Mouse (Mus musculus) stomach, postnatal 0 days (tissue): ENCODE results near the gene Fes.

Experiments used
- CTCF ChIP-seq: IDR thresholded peaks from 2 replicates; pipeline ENCODE4 v1.5.1; 2016; ENCODE audit warnings: antibody characterized with exemption, low read depth, mild to moderate bottlenecking, moderate library complexity
- EP300 ChIP-seq: optimal IDR thresholded peaks from 2 replicates; pipeline ENCODE3; 2016; ENCODE audit warnings: antibody characterized with exemption

DNA sequence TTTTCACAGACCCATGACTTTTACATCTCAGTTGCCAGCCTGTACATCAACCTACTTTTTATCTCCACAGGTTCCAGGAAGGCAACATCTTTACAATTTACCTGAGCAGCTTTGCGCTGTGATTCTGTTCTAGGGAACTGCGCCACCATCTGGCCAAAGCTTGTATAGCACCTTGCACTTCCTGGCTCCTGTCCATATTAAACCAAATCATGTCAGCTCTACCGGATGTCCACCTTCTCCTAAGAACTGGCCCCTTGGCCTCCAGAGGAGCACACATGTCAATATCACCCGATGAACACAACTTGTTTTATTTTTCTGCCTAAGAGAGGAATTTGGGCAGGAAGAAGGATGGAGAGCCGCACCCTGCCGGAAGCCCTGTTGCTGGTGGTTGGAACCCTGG is 10.3 kb downstream of the Fes start:
- TF ChIP-seq EP300 (no peak), CTCF (peak; percentile 93)
